ENCODE assay signal across 9 mouse cellular contexts in the genomic region with DNA sequence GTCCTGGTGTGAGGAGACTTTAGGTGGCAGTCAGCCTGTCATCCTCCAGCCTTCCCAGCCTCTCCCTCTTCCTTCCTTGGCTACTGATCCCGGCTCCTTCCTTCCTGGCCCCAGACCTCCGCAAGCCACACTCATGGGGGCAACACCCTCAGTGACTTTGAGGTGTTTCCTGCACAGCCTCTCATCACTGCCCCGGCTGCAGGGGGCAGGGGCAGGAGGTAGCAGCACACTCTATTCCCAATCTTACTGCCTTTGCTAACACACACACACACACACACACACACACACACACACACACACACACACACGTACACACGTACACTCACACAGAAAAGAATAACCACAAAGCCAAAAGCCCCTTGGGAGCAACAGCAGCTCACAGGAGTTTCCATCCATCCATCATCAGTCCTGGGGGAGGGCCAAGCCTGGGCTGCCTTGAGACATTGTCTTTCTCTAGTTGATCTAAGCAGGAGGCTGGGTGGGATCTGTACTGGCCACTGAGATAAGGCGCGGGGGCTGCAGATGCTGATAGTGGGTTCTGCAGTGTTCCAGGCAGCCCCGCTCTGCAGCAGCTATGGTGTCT. TPM values are rescaled to one million over a fixed set of nuclear protein-coding genes. Genes with fewer than 3 reads are reported as not detected.
DNase-seq lines count a peak whose midpoint lies in the region; ATAC-seq and TF ChIP-seq lines count a peak whose summit lies in the region.
"Had no signal": no experiment of that assay in that cellular context is flagged by ENCODE, and none has a peak within 500 bp of the region (broad histone marks: within the 10 kb centered on the region; RNA-seq: fewer than 3 reads in every experiment).

No protein-coding gene starts in this region.

- H3K4me2 ChIP-seq in hindbrain, embryonic 15.5 days, result 0 out of 2 replicates have a peak overlapping the region, but pooled peaks have one; percentile 35

- no peak for DNase-seq in heart, embryonic 10.5 days (ENCODE audit: low spot score)
- no peak for DNase-seq in heart, adult 8-10 months (ENCODE audit: low spot score)
- peak; percentile 77 for DNase-seq in lung, postnatal 10 days
- DNase-seq in left cerebral cortex, adult 18-20 months (ENCODE audit: low spot score in 2 of 2), result no peak
- no peak for DNase-seq in cerebellum, adult 18-20 months
- no peak for DNase-seq in gastrocnemius, postnatal 36 days

- no peaks in the 10 kb centered on the region for H3K9me3 ChIP-seq in heart, embryonic 10.5 days
- no peaks in the 10 kb centered on the region for H3K9me3 ChIP-seq in hindbrain, embryonic 15.5 days

- H3K9ac ChIP-seq in hindbrain, embryonic 15.5 days, result no peak overlapping the region

- ATAC-seq in hindbrain, embryonic 15.5 days (ENCODE audit: low FRiP score, low read depth), result no peak

- peaks cover 81% of the 10 kb centered on the region for H3K27me3 ChIP-seq in heart, embryonic 10.5 days (ENCODE audit: insufficient read depth, poor library complexity, severe bottlenecking)
- H3K27me3 ChIP-seq in hindbrain, embryonic 15.5 days, result peaks cover 23% of the 10 kb centered on the region

- 7% methylated on average over 8 of the region's 8 CpGs for WGBS in heart, embryonic 10.5 days
- WGBS in bone marrow, adult 2 months, result 34% methylated on average over 8 of the region's 8 CpGs
- 46% methylated on average over 8 of the region's 8 CpGs for WGBS in hindbrain, embryonic 15.5 days

- no peak for TF ChIP-seq CTCF in bone marrow, adult 2 months (IDR thresholded peaks at IDR 0.05; ENCODE audit: control insufficient read depth, insufficient read depth, low read length)

- intact Hi-C loops in gastrocnemius, postnatal 36 days (cut with DNase I), result no loop called here

- no peak for TF ChIP-seq POLR2A in bone marrow, adult 2 months (IDR thresholded peaks at IDR 0.05; ENCODE audit: borderline replicate concordance, control insufficient read depth, low read depth, low read length)

- no peaks in the 10 kb centered on the region for H3K36me3 ChIP-seq in heart, embryonic 10.5 days
- no peaks in the 10 kb centered on the region for H3K36me3 ChIP-seq in hindbrain, embryonic 15.5 days

- H3K4me3 ChIP-seq in heart, embryonic 10.5 days, result peak overlapping the region; percentile 24
- no peak overlapping the region for H3K4me3 ChIP-seq in bone marrow, adult 2 months (replicated peaks; ENCODE audit: control insufficient read depth, low read depth, low read length)
- H3K4me3 ChIP-seq in hindbrain, embryonic 15.5 days, result no peak overlapping the region
- H3K4me3 ChIP-seq: myocyte had no signal

- peaks cover 72% of the 10 kb centered on the region for H3K4me1 ChIP-seq in heart, embryonic 10.5 days
- peaks cover 26% of the 10 kb centered on the region for H3K4me1 ChIP-seq in bone marrow, adult 2 months (ENCODE audit: control insufficient read depth, insufficient read depth, low read length)
- peaks cover 25% of the 10 kb centered on the region for H3K4me1 ChIP-seq in hindbrain, embryonic 15.5 days (replicated peaks)

- H3K27ac ChIP-seq in heart, embryonic 10.5 days, result peak overlapping the region; percentile 82
- peak overlapping the region; percentile 50; the same call in 1 of the 2 replicates for H3K27ac ChIP-seq in bone marrow, adult 2 months (ENCODE audit: control insufficient read depth, insufficient read depth, low read depth, low read length, poor library complexity)
- H3K27ac ChIP-seq in hindbrain, embryonic 15.5 days (replicated peaks), result peak overlapping the region; percentile 73

RNA-seq across cellular contexts. Expression of a gene that starts 7.4 kb away (rescaled TPM):
- 12.1 and 12.8 TPM in 2 replicates for polyA plus RNA-seq in heart, embryonic 10.5 days (2016; fragmentation: Nextera tagmentation; extraction: Ambion mirVana)
- 10 to 100 TPM; 25.2 to 49.3 (median 41.6) TPM for total RNA-seq in heart, adult 8-10 months (2022)
- 91.4 and 149 TPM in 2 replicates for polyA plus RNA-seq in bone marrow, adult 2 months (2011; ENCODE audit: insufficient read depth, insufficient read length, low replicate concordance, missing spikeins)
- 0.49 and 1.6 TPM in 2 replicates for polyA plus RNA-seq in hindbrain, embryonic 15.5 days (2015; fragmentation: Nextera tagmentation; extraction: Ambion mirVana)
- 1 to 10 TPM in 1 of 2 experiments, under 1 TPM in 1; 0.51 to 1.0 TPM for total RNA-seq in left cerebral cortex, adult 18-20 months (2021)
- total RNA-seq in gastrocnemius, postnatal 36 days (2021), result 10 to 100 TPM; 22.0 to 22.6 TPM

RNA-seq across cellular contexts. Expression of a gene that starts 18.0 kb away (rescaled TPM):
- 14.5 and 14.6 TPM in 2 replicates for polyA plus RNA-seq in heart, embryonic 10.5 days (2016; fragmentation: Nextera tagmentation; extraction: Ambion mirVana)
- 1 to 10 TPM; 2.1 to 3.6 (median 3.0) TPM for total RNA-seq in heart, adult 8-10 months (2022)
- polyA plus RNA-seq in bone marrow, adult 2 months (2011; ENCODE audit: insufficient read depth, insufficient read length, low replicate concordance, missing spikeins), result 7.3 and 18.4 TPM in 2 replicates
- 2.2 and 2.9 TPM in 2 replicates for polyA plus RNA-seq in hindbrain, embryonic 15.5 days (2015; fragmentation: Nextera tagmentation; extraction: Ambion mirVana)
- total RNA-seq in left cerebral cortex, adult 18-20 months (2021), result 1 to 10 TPM; 2.2 to 2.7 TPM
- 1 to 10 TPM; 1.8 to 4.6 TPM for total RNA-seq in gastrocnemius, postnatal 36 days (2021)

RNA-seq across cellular contexts. Expression of a gene that starts 28.2 kb away (rescaled TPM):
- polyA plus RNA-seq in heart, embryonic 10.5 days (2016; fragmentation: Nextera tagmentation; extraction: Ambion mirVana), result 0.21 and 0.30 TPM in 2 replicates
- total RNA-seq in heart, adult 8-10 months (2022), result not detected
- polyA plus RNA-seq in bone marrow, adult 2 months (2011; ENCODE audit: insufficient read depth, insufficient read length, low replicate concordance, missing spikeins), result not detected in 2 replicates
- polyA plus RNA-seq in hindbrain, embryonic 15.5 days (2015; fragmentation: Nextera tagmentation; extraction: Ambion mirVana), result 1.6 and 1.9 TPM in 2 replicates
- total RNA-seq in left cerebral cortex, adult 18-20 months (2021), result 1 to 10 TPM; 2.2 to 3.7 TPM
- total RNA-seq in gastrocnemius, postnatal 36 days (2021), result not detected
- polyA plus RNA-seq: myocyte had no signal

RNA-seq across cellular contexts. Expression of a gene that starts 50.8 kb away (rescaled TPM):
- polyA plus RNA-seq in heart, embryonic 10.5 days (2016; fragmentation: Nextera tagmentation; extraction: Ambion mirVana), result 4.6 and 15.2 TPM in 2 replicates
- total RNA-seq in heart, adult 8-10 months (2022), result under 1 TPM in 2 of 4 experiments, not detected in 2; 0.22 to 0.35 TPM
- not detected in 2 replicates for polyA plus RNA-seq in bone marrow, adult 2 months (2011; ENCODE audit: insufficient read depth, insufficient read length, low replicate concordance, missing spikeins)
- 3.1 and 3.4 TPM in 2 replicates for polyA plus RNA-seq in hindbrain, embryonic 15.5 days (2015; fragmentation: Nextera tagmentation; extraction: Ambion mirVana)
- total RNA-seq in left cerebral cortex, adult 18-20 months (2021), result 1 to 10 TPM; 3.4 to 5.0 TPM
- under 1 TPM; 0.69 to 0.84 TPM for total RNA-seq in gastrocnemius, postnatal 36 days (2021)

RNA-seq across cellular contexts. Expression of a gene that starts 57.3 kb away (rescaled TPM):
- polyA plus RNA-seq in heart, embryonic 10.5 days (2016; fragmentation: Nextera tagmentation; extraction: Ambion mirVana), result 27.8 and 33.1 TPM in 2 replicates
- total RNA-seq in heart, adult 8-10 months (2022), result 10 to 100 TPM; 45.5 to 59.7 (median 53.9) TPM
- 5.7 and 20.1 TPM in 2 replicates for polyA plus RNA-seq in bone marrow, adult 2 months (2011; ENCODE audit: insufficient read depth, insufficient read length, low replicate concordance, missing spikeins)
- 41.2 and 42.4 TPM in 2 replicates for polyA plus RNA-seq in hindbrain, embryonic 15.5 days (2015; fragmentation: Nextera tagmentation; extraction: Ambion mirVana)
- 100 to 1,000 TPM; 130 to 138 TPM for total RNA-seq in left cerebral cortex, adult 18-20 months (2021)
- 10 to 100 TPM; 18.6 to 18.7 TPM for total RNA-seq in gastrocnemius, postnatal 36 days (2021)

Comparison
In these comparisons a context has a peak if more than half of its experiments do, and no peak if none do; other contexts are left out.
1. RNA of a gene that starts 7.4 kb away (total RNA-seq): 25.2 to 49.3 TPM in heart, adult 8-10 months and 22.0 to 22.6 TPM in gastrocnemius, postnatal 36 days; 0.51 to 1.0 TPM in left cerebral cortex, adult 18-20 months; every median in the first group is over 10 times any median in the second.
2. Peak in every context shown above with its lines, with median percentiles within 50 percentile points of each other: H3K27ac ChIP-seq.